In the genomic region with DNA sequence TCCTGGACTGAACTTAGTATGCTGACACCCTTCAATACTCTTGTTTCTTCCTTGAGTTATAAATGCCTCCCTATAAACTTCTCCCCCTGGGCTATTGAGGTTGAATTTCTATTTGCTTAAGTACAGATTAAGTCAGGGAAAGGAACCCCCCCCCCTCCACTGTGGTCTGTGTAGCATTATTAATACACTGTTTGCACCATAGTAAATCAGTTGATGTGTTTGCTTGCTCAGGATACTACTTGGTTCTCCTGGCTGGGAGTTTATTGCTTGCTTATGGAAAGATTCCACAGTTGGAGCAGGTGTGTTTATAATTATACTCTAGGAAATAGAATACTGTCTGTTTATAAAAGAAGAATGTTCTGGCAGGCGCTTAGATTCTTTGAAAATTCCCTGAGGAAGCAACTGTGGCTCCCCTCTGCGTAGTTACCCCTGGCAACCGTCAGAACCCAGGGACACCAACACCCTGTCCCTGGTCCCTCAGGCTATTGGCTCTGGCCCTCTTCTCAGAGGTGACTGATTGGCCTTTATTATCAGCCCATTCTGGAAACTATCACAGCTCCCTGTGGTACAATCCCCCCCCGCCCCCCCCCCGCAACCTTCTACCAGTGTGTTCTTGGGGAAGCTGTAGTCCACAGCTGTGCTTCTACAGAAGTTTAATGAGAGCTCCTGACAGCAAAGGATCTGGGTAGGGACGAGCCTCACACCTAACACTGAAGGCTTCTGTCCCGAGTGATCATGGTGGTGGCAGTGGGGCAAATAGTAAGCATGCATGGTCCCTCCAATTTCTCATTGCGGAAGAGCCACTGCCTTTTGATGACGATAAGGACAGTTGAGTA, we compare ENCODE assay signal across 12 mouse cellular contexts.
DNase-seq lines count a peak whose midpoint lies in the region; ATAC-seq and TF ChIP-seq lines count a peak whose summit lies in the region.
"Had no signal": no experiment of that assay in that cellular context is flagged by ENCODE, and none has a peak within 500 bp of the region (broad histone marks: within the 10 kb centered on the region; RNA-seq: fewer than 3 reads in every experiment).

No protein-coding gene starts in this region.

- no peaks in the 10 kb centered on the region for H3K27me3 ChIP-seq in forebrain, embryonic 10.5 days (ENCODE audit: poor library complexity, severe bottlenecking)
- H3K27me3 ChIP-seq in forebrain, postnatal 0 days (ENCODE audit: insufficient read depth, low read length) = no peaks in the 10 kb centered on the region
- no peaks in the 10 kb centered on the region for H3K27me3 ChIP-seq in lung, postnatal 0 days (replicated peaks; ENCODE audit: insufficient read depth, low read length)
- no peaks in the 10 kb centered on the region for H3K27me3 ChIP-seq in hindbrain, embryonic 16.5 days (replicated peaks; ENCODE audit: control insufficient read depth, insufficient read depth, low read length)
- no peaks in the 10 kb centered on the region for H3K27me3 ChIP-seq in neural tube, embryonic 14.5 days (ENCODE audit: control insufficient read depth, insufficient read depth, low read length)

- H3K27ac ChIP-seq in forebrain, embryonic 10.5 days = peak overlapping the region; percentile 35; the same call in 1 of the 2 replicates
- no peak overlapping the region for H3K27ac ChIP-seq in forebrain, postnatal 0 days (ENCODE audit: low read depth, low read length)
- H3K27ac ChIP-seq in lung, postnatal 0 days (ENCODE audit: low read length) = no peak overlapping the region
- H3K27ac ChIP-seq in hindbrain, embryonic 16.5 days (ENCODE audit: low read depth, low read length) = no peak overlapping the region
- H3K27ac ChIP-seq in neural tube, embryonic 14.5 days (ENCODE audit: low read depth, low read length) = no peak overlapping the region

- H3K9me3 ChIP-seq in forebrain, embryonic 10.5 days = no peaks in the 10 kb centered on the region
- no peaks in the 10 kb centered on the region for H3K9me3 ChIP-seq in forebrain, postnatal 0 days (ENCODE audit: low read length)
- no peaks in the 10 kb centered on the region for H3K9me3 ChIP-seq in lung, postnatal 0 days (ENCODE audit: low read length)
- no peaks in the 10 kb centered on the region for H3K9me3 ChIP-seq in hindbrain, embryonic 16.5 days (ENCODE audit: control insufficient read depth, low read length)
- H3K9me3 ChIP-seq in neural tube, embryonic 14.5 days (ENCODE audit: control insufficient read depth, low read length) = no peaks in the 10 kb centered on the region
- H3K9me3 ChIP-seq: G1E had no signal

- H3K9ac ChIP-seq in forebrain, postnatal 0 days = no peak overlapping the region
- no peak overlapping the region for H3K9ac ChIP-seq in lung, postnatal 0 days (replicated peaks; ENCODE audit: low read depth)
- H3K9ac ChIP-seq in hindbrain, embryonic 16.5 days (ENCODE audit: low read depth, low read length) = no peak overlapping the region
- H3K9ac ChIP-seq in neural tube, embryonic 14.5 days (replicated peaks; ENCODE audit: low read depth, low read length) = no peak overlapping the region

- H3K4me3 ChIP-seq in forebrain, embryonic 10.5 days = no peak overlapping the region
- no peak overlapping the region for H3K4me3 ChIP-seq in forebrain, postnatal 0 days (ENCODE audit: low read depth, low read length)
- no peak overlapping the region for H3K4me3 ChIP-seq in lung, postnatal 0 days (ENCODE audit: low read depth, low read length)
- H3K4me3 ChIP-seq in hindbrain, embryonic 16.5 days (ENCODE audit: low read length) = no peak overlapping the region
- no peak overlapping the region for H3K4me3 ChIP-seq in neural tube, embryonic 14.5 days (ENCODE audit: low read depth, low read length)

- H3K4me1 ChIP-seq in forebrain, embryonic 10.5 days = peaks cover 23% of the 10 kb centered on the region
- H3K4me1 ChIP-seq in forebrain, postnatal 0 days (ENCODE audit: insufficient read depth) = no peaks in the 10 kb centered on the region
- H3K4me1 ChIP-seq in lung, postnatal 0 days (ENCODE audit: insufficient read depth, low read depth, low read length) = no peaks in the 10 kb centered on the region
- H3K4me1 ChIP-seq in hindbrain, embryonic 16.5 days (ENCODE audit: control insufficient read depth, insufficient read depth, low read depth, low read length) = peaks cover 11% of the 10 kb centered on the region
- H3K4me1 ChIP-seq in neural tube, embryonic 14.5 days (ENCODE audit: control insufficient read depth, insufficient read depth, low read length) = peaks cover 11% of the 10 kb centered on the region; the same call in 1 of the 2 replicates

- no peak overlapping the region for H3K4me2 ChIP-seq in forebrain, postnatal 0 days (ENCODE audit: low read depth)
- H3K4me2 ChIP-seq in lung, postnatal 0 days (replicated peaks; ENCODE audit: low read depth, low read length) = no peak overlapping the region
- no peak overlapping the region for H3K4me2 ChIP-seq in hindbrain, embryonic 16.5 days (ENCODE audit: low read length)
- H3K4me2 ChIP-seq in neural tube, embryonic 14.5 days (ENCODE audit: low read depth, low read length) = no peak overlapping the region

- ATAC-seq in forebrain, postnatal 0 days = no peak
- ATAC-seq in lung, postnatal 0 days = peak; percentile 25; the same call in 1 of the 2 replicates
- peak; percentile 75 for ATAC-seq in hindbrain, embryonic 16.5 days
- peak; percentile 76 for ATAC-seq in neural tube, embryonic 14.5 days (ENCODE audit: low read depth)

- 63% methylated on average over 9 of the region's 9 CpGs for WGBS in forebrain, embryonic 10.5 days
- WGBS in forebrain, postnatal 0 days = 58% methylated on average over 9 of the region's 9 CpGs
- 65% methylated on average over 9 of the region's 9 CpGs for WGBS in lung, postnatal 0 days
- 37% methylated on average over 9 of the region's 9 CpGs for WGBS in hindbrain, embryonic 16.5 days
- 57% methylated on average over 9 of the region's 9 CpGs for WGBS in neural tube, embryonic 14.5 days

- H3K36me3 ChIP-seq in forebrain, embryonic 10.5 days (replicated peaks) = peaks cover 16% of the 10 kb centered on the region
- 0 out of 2 replicates have a peak, but pooled peaks cover 2% of the 10 kb centered on the region for H3K36me3 ChIP-seq in forebrain, postnatal 0 days (ENCODE audit: insufficient read depth)
- H3K36me3 ChIP-seq in lung, postnatal 0 days (ENCODE audit: insufficient read depth, low read length) = no peaks in the 10 kb centered on the region
- H3K36me3 ChIP-seq in hindbrain, embryonic 16.5 days (ENCODE audit: control insufficient read depth, insufficient read depth, low read length) = no peaks in the 10 kb centered on the region
- no peaks in the 10 kb centered on the region for H3K36me3 ChIP-seq in neural tube, embryonic 14.5 days (ENCODE audit: control insufficient read depth, insufficient read depth, low read length)

- TF ChIP-seq CTCF in forebrain, postnatal 0 days (IDR thresholded peaks at IDR 0.05; ENCODE audit: low read depth) = no peak
- TF ChIP-seq CTCF in lung, postnatal 0 days (IDR thresholded peaks at IDR 0.05) = no peak

- TF ChIP-seq EP300 in lung, postnatal 0 days (IDR thresholded peaks at IDR 0.05) = no peak

- DNase-seq in forebrain, embryonic 10.5 days (ENCODE audit: extremely low spot score, low spot score) = peak; percentile 23
- no peak for DNase-seq in forebrain, postnatal 0 days
- DNase-seq in lung, postnatal 0 days (ENCODE audit: low spot score) = no peak
- DNase-seq in lung, postnatal 10 days = no peak
- no peak for DNase-seq in kidney, adult 11 months
- no peak for DNase-seq in c-Kit-positive CD71-positive TER-119-positive erythroid progenitor cells, embryonic 14.5 days (ENCODE audit: low spot score)
- DNase-seq: cerebellum, adult 2 months; heart, postnatal 14 days; lung, adult 2 months had no signal
